Mouse (Mus musculus): Measurements from ENCODE around the gene Klhl35. TPM values are rescaled to one million over a fixed set of nuclear protein-coding genes. Genes with fewer than 3 reads are reported as not detected.

Klhl35 gene
- total and polyA plus RNA-seq, 3 experiments: 0.04 TPM; not detected in 2

- TF ChIP-seq RAD21 (IDR thresholded peaks at IDR 0.05; ENCODE audit: low read depth, low read length) (peak; percentile 92), TBP (IDR thresholded peaks at IDR 0.05; ENCODE audit: low read depth, low read length) (no peak), CHD1 (IDR thresholded peaks at IDR 0.05; ENCODE audit: low read depth, low read length) (no peak), NRF1 (IDR thresholded peaks at IDR 0.05; ENCODE audit: insufficient read depth, low read depth, low read length, poor library complexity, severe bottlenecking) (no peak), TAL1 (IDR thresholded peaks at IDR 0.05; ENCODE audit: low read length) (no peak), USF2 (IDR thresholded peaks at IDR 0.05; ENCODE audit: borderline replicate concordance in 1 of 2, insufficient read depth in 1 of 2, low read depth in 1 of 2, low read length in 2 of 2) (no peak), POLR2AphosphoS5 (IDR thresholded peaks at IDR 0.05; ENCODE audit: borderline replicate concordance, low read depth, low read length) (no peak)
Observed at GRCm38 (mm10) chr7:99450703-99451102, 15.1 kb upstream of the Klhl35 start (continued).

- H3K9ac ChIP-seq (ENCODE audit: control insufficient read depth, low read depth, low read length, poor library complexity, severe bottlenecking): no peak overlapping the region
- no peaks in the 10 kb centered on the region for H3K79me2 ChIP-seq (ENCODE audit: control insufficient read depth, insufficient read depth, low read length, poor library complexity)
- H3K36me3 ChIP-seq (ENCODE audit: control insufficient read depth in 1 of 2, insufficient read depth in 2 of 2, low read length in 2 of 2): no peaks in the 10 kb centered on the region
- no peaks in the 10 kb centered on the region for H3K27me3 ChIP-seq (ENCODE audit: control insufficient read depth in 1 of 2, insufficient read depth in 2 of 2, low read length in 2 of 2)
- peak overlapping the region in 1 of 2 experiments; percentile 22; a peak in 1 of 4 replicates for H3K4me3 ChIP-seq (ENCODE audit: control insufficient read depth in 1 of 2, insufficient read depth in 1 of 2, low read depth in 2 of 2, low read length in 2 of 2)
- peaks cover 0 to 15% of the 10 kb centered on the region in 2 experiments; a peak in 2 of 4 replicates for H3K4me1 ChIP-seq (ENCODE audit: control insufficient read depth in 1 of 2, insufficient read depth in 2 of 2, low read length in 2 of 2)
- no peak overlapping the region for H3K27ac ChIP-seq (ENCODE audit: control insufficient read depth, low read depth, low read length)
- no peak for DNase-seq (ENCODE audit: low read depth, low spot score)
- TF ChIP-seq SIN3A (IDR thresholded peaks at IDR 0.05; ENCODE audit: low read length) (no peak), USF1 (IDR thresholded peaks at IDR 0.05; ENCODE audit: low read depth, low read length) (no peak), ZMIZ1 (IDR thresholded peaks at IDR 0.05; ENCODE audit: low read depth, low read length) (no peak), RCOR1 (IDR thresholded peaks at IDR 0.05; ENCODE audit: low read depth, low read length) (no peak), GABPA (IDR thresholded peaks at IDR 0.05; ENCODE audit: low read depth, low read length) (no peak), MYC (IDR thresholded peaks at IDR 0.05; ENCODE audit: low read depth, low read length) (no peak), MXI1 (IDR thresholded peaks at IDR 0.05; ENCODE audit: low read depth, low read length) (no peak), MEF2A (IDR thresholded peaks at IDR 0.05; ENCODE audit: extremely low read depth, insufficient replicate concordance, low read depth, low read length, poor library complexity, severe bottlenecking) (no peak), E2F4 (IDR thresholded peaks at IDR 0.05; ENCODE audit: borderline replicate concordance, low read depth, low read length) (no peak), ELF1 (IDR thresholded peaks at IDR 0.05; ENCODE audit: low read depth, low read length) (no peak), HCFC1 (IDR thresholded peaks at IDR 0.05; ENCODE audit: low read depth, low read length) (no peak), ZKSCAN1 (IDR thresholded peaks at IDR 0.05; ENCODE audit: low read depth, low read length) (no peak), BHLHE40 (IDR thresholded peaks at IDR 0.05; ENCODE audit: borderline replicate concordance, low read depth, low read length) (no peak), JUND (IDR thresholded peaks at IDR 0.05; ENCODE audit: low read depth, low read length) (no peak), TCF12 (IDR thresholded peaks at IDR 0.05; ENCODE audit: low read depth, low read length) (no peak), ZNF384 (IDR thresholded peaks at IDR 0.05; ENCODE audit: low read depth, low read length) (no peak), POLR2AphosphoS2 (IDR thresholded peaks at IDR 0.05; ENCODE audit: low read length) (no peak), MAX (IDR thresholded peaks at IDR 0.05; ENCODE audit: low read length) (no peak)
- no peaks in the 10 kb centered on the region for H3K9me3 ChIP-seq (replicated peaks; ENCODE audit: insufficient read depth, low read length)
Observed at GRCm38 (mm10) chr7:99452859-99453258, 12.9 kb upstream of the Klhl35 start.
